In the genomic region with DNA sequence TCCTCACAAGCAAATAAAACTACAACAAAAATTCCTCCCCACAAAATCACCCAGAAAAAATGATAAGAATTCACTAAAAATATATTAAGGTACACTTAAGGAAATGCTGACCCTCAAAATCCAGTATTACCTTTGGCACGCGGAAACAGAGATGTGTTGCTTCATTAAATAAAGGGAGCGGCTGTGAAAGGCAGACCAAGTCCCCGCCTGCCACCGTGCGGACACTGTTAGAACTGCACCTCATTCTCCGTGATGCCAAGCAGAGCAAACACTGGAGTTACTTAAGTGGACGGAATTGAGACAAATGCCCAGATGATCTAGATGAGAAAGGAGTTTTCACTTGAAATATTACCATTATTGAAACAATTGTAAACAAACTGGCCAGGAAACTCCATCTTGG, we compare ENCODE assay signal across 9 mouse cellular contexts.
A peak's percentile ranks its signal among the peaks of the same experiment; 100 is the strongest.
DNase-seq lines count a peak whose midpoint lies in the region; ATAC-seq and TF ChIP-seq lines count a peak whose summit lies in the region.
"Had no signal": no experiment of that assay in that cellular context is flagged by ENCODE, and none has a peak within 500 bp of the region (broad histone marks: within the 10 kb centered on the region; RNA-seq: fewer than 3 reads in every experiment).

No protein-coding gene starts in this region.

- no peaks in the 10 kb centered on the region for H3K36me3 ChIP-seq in ES-E14 (ENCODE audit: control insufficient read depth, insufficient read depth, low read length, poor library complexity, severe bottlenecking)
- no peaks in the 10 kb centered on the region for H3K36me3 ChIP-seq in forebrain, embryonic 11.5 days (ENCODE audit: control insufficient read depth, insufficient read depth, low read length)
- H3K36me3 ChIP-seq in lung, postnatal 0 days (ENCODE audit: insufficient read depth, low read length) = no peaks in the 10 kb centered on the region
- H3K36me3 ChIP-seq: limb, embryonic 12.5 days had no signal

- H3K9ac ChIP-seq in ES-E14 (ENCODE audit: insufficient read depth, low read depth, low read length, poor library complexity, severe bottlenecking) = no peak overlapping the region
- H3K9ac ChIP-seq in forebrain, embryonic 11.5 days (ENCODE audit: low read length) = no peak overlapping the region
- no peak overlapping the region for H3K9ac ChIP-seq in lung, postnatal 0 days (replicated peaks; ENCODE audit: low read depth)
- H3K9ac ChIP-seq: limb, embryonic 12.5 days had no signal

- no peak for TF ChIP-seq EP300 in lung, postnatal 0 days (IDR thresholded peaks at IDR 0.05)

- no peaks in the 10 kb centered on the region for H3K27me3 ChIP-seq in forebrain, embryonic 11.5 days (ENCODE audit: control insufficient read depth, insufficient read depth, low read length)
- H3K27me3 ChIP-seq in lung, postnatal 0 days (replicated peaks; ENCODE audit: insufficient read depth, low read length) = no peaks in the 10 kb centered on the region
- H3K27me3 ChIP-seq: limb, embryonic 12.5 days had no signal

- no peaks in the 10 kb centered on the region for H3K9me3 ChIP-seq in ES-E14 (ENCODE audit: control insufficient read depth, insufficient read depth, low read depth, low read length)
- no peaks in the 10 kb centered on the region for H3K9me3 ChIP-seq in forebrain, embryonic 11.5 days (ENCODE audit: control insufficient read depth, low read length)
- H3K9me3 ChIP-seq in lung, postnatal 0 days (ENCODE audit: low read length) = no peaks in the 10 kb centered on the region
- H3K9me3 ChIP-seq: limb, embryonic 12.5 days had no signal

- WGBS in forebrain, embryonic 11.5 days = 5% methylated on average over 8 of the region's 8 CpGs
- 3% methylated on average over 8 of the region's 8 CpGs for WGBS in lung, postnatal 0 days

- H3K27ac ChIP-seq in ES-E14 (ENCODE audit: insufficient read depth, low read depth, low read length, poor library complexity, severe bottlenecking) = no peak overlapping the region
- H3K27ac ChIP-seq in forebrain, embryonic 11.5 days (ENCODE audit: low read depth, low read length) = no peak overlapping the region
- H3K27ac ChIP-seq in lung, postnatal 0 days (ENCODE audit: low read length) = no peak overlapping the region
- H3K27ac ChIP-seq: limb, embryonic 12.5 days had no signal

- in situ Hi-C loops in ES-E14 (cut with MboI; ENCODE audit: low sequenced_read_pairs in 2 of 2, unreplicated experiment in 2 of 2) = no loop called here

- no peak overlapping the region for H3K4me3 ChIP-seq in ES-E14 (ENCODE audit: insufficient read depth in 1 of 2, low read depth in 1 of 2, low read length in 2 of 2, poor library complexity in 1 of 2, severe bottlenecking in 1 of 2)
- H3K4me3 ChIP-seq in forebrain, embryonic 11.5 days (ENCODE audit: low read depth, low read length) = no peak overlapping the region
- H3K4me3 ChIP-seq in lung, postnatal 0 days (ENCODE audit: low read depth, low read length) = no peak overlapping the region
- H3K4me3 ChIP-seq: limb, embryonic 12.5 days had no signal

- DNase-seq in ES-E14 (ENCODE audit: low read depth, low spot score) = peak; percentile 57
- peak; percentile 48 for DNase-seq in c-Kit-positive CD71-negative TER-119-negative erythroid progenitor cells, embryonic 14.5 days (ENCODE audit: low read depth)
- DNase-seq in forebrain, embryonic 11.5 days (ENCODE audit: low spot score) = peak; percentile 92
- peak; percentile 92 for DNase-seq in heart, postnatal 4 days
- DNase-seq in layer of hippocampus, adult 18-20 months (ENCODE audit: low spot score in 2 of 2) = peak; percentile 80 to 97
- peak; percentile 82 for DNase-seq in lung, postnatal 0 days (ENCODE audit: low spot score)
- DNase-seq in ovary, postnatal 14 days (ENCODE audit: low spot score) = peak; percentile 90
- DNase-seq in thymus, postnatal 10 days (ENCODE audit: low spot score in 2 of 2) = peak; percentile 69 to 82

- no peak overlapping the region for H3K4me2 ChIP-seq in forebrain, embryonic 11.5 days (ENCODE audit: low read depth, low read length, severe bottlenecking)
- no peak overlapping the region for H3K4me2 ChIP-seq in lung, postnatal 0 days (replicated peaks; ENCODE audit: low read depth, low read length)
- H3K4me2 ChIP-seq: limb, embryonic 12.5 days had no signal

- H3K4me1 ChIP-seq in ES-E14 (ENCODE audit: control insufficient read depth in 2 of 2, insufficient read depth in 2 of 2, low read length in 2 of 2, poor library complexity in 1 of 2) = no peaks in the 10 kb centered on the region
- H3K4me1 ChIP-seq in forebrain, embryonic 11.5 days (replicated peaks; ENCODE audit: control insufficient read depth, insufficient read depth, low read length) = no peaks in the 10 kb centered on the region
- no peaks in the 10 kb centered on the region for H3K4me1 ChIP-seq in lung, postnatal 0 days (ENCODE audit: insufficient read depth, low read depth, low read length)
- H3K4me1 ChIP-seq: limb, embryonic 12.5 days had no signal

- TF ChIP-seq CTCF in lung, postnatal 0 days (IDR thresholded peaks at IDR 0.05) = peak; percentile 98

- peak; percentile 88 for ATAC-seq in forebrain, embryonic 11.5 days (replicated peaks; ENCODE audit: low FRiP score)
- ATAC-seq in lung, postnatal 0 days = peak; percentile 73

TF ChIP-seq in ES-E14, 5 proteins besides CTCF, POLR2A, EP300 and RAD21:
- peak; percentile 91 for TF ChIP-seq ZC3H11A (IDR thresholded peaks at IDR 0.05; ENCODE audit: borderline replicate concordance, low read depth, low read length)
- TF ChIP-seq ZNF384 (IDR thresholded peaks at IDR 0.05; ENCODE audit: low read depth, low read length) = no peak
